Mouse (Mus musculus) kidney, adult 2 months (tissue): ENCODE measurements at regions not wholly inside any gene's neighbourhood (a gene's known extent, or its start where the extent isn't known, plus 50 kb on each side); places are given as distances from the start of the nearest gene placed in this dataset.
A peak's percentile ranks its signal among the peaks of the same experiment; 100 is the strongest.
"Not testable (repeated sequence)": the region's sequence is repeated elsewhere in the genome, so short reads cannot be mapped to it uniquely, and the experiment has no call there.

Experiments
- DNase-seq: peaks from one replicate; pipeline ENCODE4 v3.0.0; 2021
- H3K27ac ChIP-seq: fragments of 200-500 bp; 2 replicates; pipeline ENCODE4 v1.5.1; 2012; ENCODE audit warnings: low read depth, low read length, control low read depth, inconsistent platforms; ENCODE audit not compliant: insufficient read depth
- H3K27me3 ChIP-seq: fragments of 200-500 bp; replicated peaks from 2 replicates; pipeline ENCODE4 v1.6.1; 2012; ENCODE audit warnings: mild to moderate bottlenecking, moderate library complexity, low read length, inconsistent platforms; ENCODE audit not compliant: control insufficient read depth, insufficient read depth
- H3K36me3 ChIP-seq: fragments of 200-500 bp; 2 replicates; pipeline ENCODE4 v1.6.1; 2012; ENCODE audit warnings: mild to moderate bottlenecking, moderate library complexity, low read length, inconsistent platforms; ENCODE audit not compliant: control insufficient read depth, insufficient read depth
- H3K4me1 ChIP-seq: fragments of 200-500 bp; 2 replicates; pipeline ENCODE4 v1.6.1; 2011; ENCODE audit warnings: low read length; ENCODE audit not compliant: control insufficient read depth, insufficient read depth
- H3K4me3 ChIP-seq: fragments of 200-500 bp; 2 replicates; pipeline ENCODE4 v1.5.1; 2011; ENCODE audit warnings: mild to moderate bottlenecking, low read depth, low read length, control low read depth; ENCODE audit not compliant: insufficient read depth
- CTCF ChIP-seq: fragments of 200-500 bp; conservative IDR thresholded peaks from 2 replicates; pipeline ENCODE4 v1.5.1; 2011; ENCODE audit warnings: low read depth, mild to moderate bottlenecking, control low read depth, low read length, moderate library complexity, mixed read lengths; ENCODE audit not compliant: insufficient read depth, insufficient read length
- POLR2A ChIP-seq: fragments of 200-500 bp; IDR thresholded peaks from one replicate; pipeline ENCODE4 v1.6.1; 2011; ENCODE audit warnings: low read depth, low read length, control low read depth
- WGBS: fragments of 180-500 bp; shearing (Covaris S2); methylation state at CpG from one replicate; pipeline ENCODE4 v1.1.7; 2018; 5-methylcytosine and 5-hydroxymethylcytosine counted together

GRCm38 (mm10) chr11:8773862-8774261, 109.5 kb upstream of the Tns3 start:
- no peaks in the 10 kb centered on the region for H3K4me1 ChIP-seq
- no peaks in the 10 kb centered on the region for H3K27me3 ChIP-seq
- WGBS = 83% methylated on average over 6 of the region's 6 CpGs
- no peak overlapping the region for H3K4me3 ChIP-seq
- H3K36me3 ChIP-seq = no peaks in the 10 kb centered on the region
- no peak overlapping the region for H3K27ac ChIP-seq
- DNase-seq = no peak
- no peak for TF ChIP-seq POLR2A
- no peak for TF ChIP-seq CTCF

GRCm38 (mm10) chr11:8773260-8773659, 108.9 kb upstream of the Tns3 start:
- DNase-seq = no peak
- no peaks in the 10 kb centered on the region for H3K36me3 ChIP-seq
- TF ChIP-seq CTCF (no peak), POLR2A (no peak)
- H3K27ac ChIP-seq = no peak overlapping the region
- H3K4me3 ChIP-seq = no peak overlapping the region
- H3K27me3 ChIP-seq = no peaks in the 10 kb centered on the region
- WGBS = 79% methylated on average over 11 of the region's 11 CpGs
- no peaks in the 10 kb centered on the region for H3K4me1 ChIP-seq

- Histone ChIP-seq H3K27ac (no peak overlapping the region), H3K36me3 (no peaks in the 10 kb centered on the region), H3K4me1 (no peaks in the 10 kb centered on the region), H3K27me3 (no peaks in the 10 kb centered on the region), H3K4me3 (no peak overlapping the region)
- WGBS = 91% methylated on average over 5 of the region's 5 CpGs
- TF ChIP-seq CTCF (no peak), POLR2A (no peak)
- DNase-seq = no peak
Measured at GRCm38 (mm10) chr11:8772541-8772940, 108.2 kb upstream of the Tns3 start.

- DNase-seq, H3K4me1 ChIP-seq, H3K27ac ChIP-seq, H3K27me3 ChIP-seq, H3K4me3 ChIP-seq, H3K36me3 ChIP-seq: not testable (repeated sequence)
- WGBS = 78% methylated on average over 1 of the region's 1 CpGs
Measured at GRCm38 (mm10) chr11:8768706-8769105, 104.4 kb upstream of the Tns3 start.

- WGBS = 81% methylated on average over 1 of the region's 1 CpGs
- no peak overlapping the region for H3K27ac ChIP-seq
- H3K4me3 ChIP-seq = no peak overlapping the region
- no peaks in the 10 kb centered on the region for H3K27me3 ChIP-seq
- no peaks in the 10 kb centered on the region for H3K4me1 ChIP-seq
- DNase-seq = no peak
- H3K36me3 ChIP-seq = no peaks in the 10 kb centered on the region
- no peak for TF ChIP-seq CTCF
- no peak for TF ChIP-seq POLR2A
Measured at GRCm38 (mm10) chr11:8765541-8765885, 101.2 kb upstream of the Tns3 start.

GRCm38 (mm10) chr11:8764861-8765540, 100.7 kb upstream of the Tns3 start:
- Histone ChIP-seq H3K27ac (no peak overlapping the region; the same call in 1 of the 2 replicates), H3K36me3 (no peaks in the 10 kb centered on the region), H3K4me3 (no peak overlapping the region), H3K4me1 (no peaks in the 10 kb centered on the region), H3K27me3 (no peaks in the 10 kb centered on the region)
- 69% methylated on average over 2 of the region's 2 CpGs for WGBS
- DNase-seq = no peak
- TF ChIP-seq CTCF (no peak), POLR2A (no peak)

- peak overlapping the region; percentile 55; the same call in 1 of the 2 replicates for H3K27ac ChIP-seq
- no peaks in the 10 kb centered on the region for H3K4me1 ChIP-seq
- H3K4me3 ChIP-seq = no peak overlapping the region
- DNase-seq = no peak
- H3K27me3 ChIP-seq = no peaks in the 10 kb centered on the region
- H3K36me3 ChIP-seq = no peaks in the 10 kb centered on the region
- 73% methylated on average over 7 of the region's 7 CpGs for WGBS
- no peak for TF ChIP-seq POLR2A
- no peak for TF ChIP-seq CTCF
Measured at GRCm38 (mm10) chr11:8763448-8763847, 99.1 kb upstream of the Tns3 start.
